Mouse (Mus musculus) thymus, adult 2 months (tissue): ENCODE results near the gene Ece2.

Experiments used
- CTCF ChIP-seq: fragments of 200-500 bp; IDR thresholded peaks from 2 replicates; pipeline ENCODE4 v1.5.1; 2012; ENCODE audit warnings: mild to moderate bottlenecking, control low read depth, low read length, moderate library complexity, borderline replicate concordance; ENCODE audit not compliant: control insufficient read depth, poor library complexity, insufficient read depth; ENCODE audit errors: extremely low read depth
- POLR2A ChIP-seq: fragments of 200-500 bp; IDR thresholded peaks from 2 replicates; pipeline ENCODE4 v1.6.1; 2012; ENCODE audit warnings: mild to moderate bottlenecking, low read length, control low read depth, moderate library complexity; ENCODE audit not compliant: control insufficient read depth, poor library complexity, insufficient read depth; ENCODE audit errors: extremely low read depth

DNA sequence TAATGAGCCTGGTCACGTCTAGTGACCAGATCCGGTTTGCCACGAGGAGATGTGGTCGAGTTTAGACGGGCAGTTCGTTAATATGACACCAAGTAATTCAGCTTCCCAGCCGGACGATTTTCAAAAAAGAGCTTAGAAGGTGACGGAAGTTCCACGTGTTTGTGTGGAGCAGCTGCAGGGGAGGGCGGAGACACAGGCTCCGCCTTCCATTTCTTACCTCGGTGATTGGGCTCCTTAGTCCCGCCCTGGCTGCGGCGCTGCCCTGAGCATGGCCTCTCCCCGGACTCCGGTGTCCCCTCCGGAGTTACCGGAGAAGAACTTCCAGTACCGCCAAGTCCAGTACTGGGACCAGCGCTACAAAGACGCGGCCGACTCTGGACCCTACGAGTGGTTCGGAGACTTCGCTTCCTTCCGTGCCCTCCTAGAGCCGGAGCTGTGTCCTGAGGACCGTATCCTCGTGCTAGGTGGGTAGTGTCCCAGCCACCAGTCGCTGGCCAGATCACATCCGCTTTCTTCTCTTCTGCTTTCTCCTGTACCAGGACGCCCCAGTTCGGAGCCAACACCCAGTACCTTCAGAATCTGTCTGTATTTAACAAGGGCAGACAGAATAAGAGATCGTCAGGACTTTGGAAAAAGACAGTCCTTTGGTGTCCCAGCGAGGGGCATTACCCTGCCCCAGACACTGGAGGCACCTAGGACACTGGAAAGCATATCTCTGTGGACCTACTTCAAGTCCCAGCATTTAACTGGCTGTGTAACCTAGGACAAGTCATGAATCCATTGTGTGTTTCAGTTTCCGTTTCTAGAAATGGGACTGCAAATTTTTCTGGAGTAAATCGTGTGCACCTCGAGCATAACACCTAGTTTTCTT is 18.0 kb upstream of the Ece2 start, which contains the start of the genes Eef1akmt4, Gm49333 and Alg3:
- TF ChIP-seq POLR2A (no peak), CTCF (0 out of 2 replicates have a peak, but pooled peaks have one; percentile 25)
